Mouse (Mus musculus): Measurements from ENCODE around the gene Specc1l. TPM values are rescaled to one million over a fixed set of nuclear protein-coding genes. Genes with fewer than 3 reads are reported as not detected.
A peak's percentile ranks its signal among the peaks of the same experiment; 100 is the strongest.

Gene Specc1l
- polyA plus RNA-seq, 1 experiment, result 5.2 TPM

DNA sequence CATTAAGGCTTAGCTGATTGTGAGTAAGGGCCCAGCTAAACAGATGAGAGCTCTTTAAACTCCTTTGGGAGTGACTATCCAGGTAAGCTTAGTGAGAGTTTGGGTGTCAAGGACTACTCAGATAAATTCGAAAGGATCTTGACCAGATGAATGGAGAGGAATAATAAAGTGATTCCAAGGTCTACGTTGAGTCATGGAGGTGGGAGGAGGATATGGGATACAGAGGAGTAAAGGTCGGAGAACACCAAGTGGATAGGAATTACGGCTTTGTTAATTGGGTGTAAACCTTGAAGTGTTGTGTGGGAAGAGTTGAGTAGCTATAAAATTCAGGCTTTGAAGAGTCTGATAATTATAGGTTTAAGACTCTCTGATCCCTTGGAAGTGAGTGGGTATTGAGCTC is 5.7 kb upstream of the Specc1l start:
- no peak for TF ChIP-seq GATA1 (IDR thresholded peaks at IDR 0.05; ENCODE audit: low read length)

DNA sequence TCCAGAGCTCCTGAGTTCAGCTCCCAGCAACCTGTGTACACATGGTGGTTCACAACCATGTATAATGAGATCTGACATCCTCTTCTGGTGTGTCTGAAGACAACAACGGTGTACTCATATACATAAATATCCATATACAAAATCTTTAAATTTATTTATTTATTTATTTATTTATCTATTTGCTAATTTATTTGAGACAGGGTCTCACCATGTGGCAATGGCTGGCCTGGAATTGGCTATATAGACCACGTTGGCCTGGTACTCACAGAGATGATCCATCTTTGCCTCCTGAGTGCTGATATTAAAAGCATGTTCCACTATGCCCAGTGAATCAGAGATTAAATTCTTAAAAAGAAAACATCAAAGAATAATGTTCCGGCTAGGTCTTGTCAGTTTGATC is 1.0 kb upstream of the Specc1l start:
- no peak for TF ChIP-seq GATA1 (IDR thresholded peaks at IDR 0.05; ENCODE audit: low read length)

DNA sequence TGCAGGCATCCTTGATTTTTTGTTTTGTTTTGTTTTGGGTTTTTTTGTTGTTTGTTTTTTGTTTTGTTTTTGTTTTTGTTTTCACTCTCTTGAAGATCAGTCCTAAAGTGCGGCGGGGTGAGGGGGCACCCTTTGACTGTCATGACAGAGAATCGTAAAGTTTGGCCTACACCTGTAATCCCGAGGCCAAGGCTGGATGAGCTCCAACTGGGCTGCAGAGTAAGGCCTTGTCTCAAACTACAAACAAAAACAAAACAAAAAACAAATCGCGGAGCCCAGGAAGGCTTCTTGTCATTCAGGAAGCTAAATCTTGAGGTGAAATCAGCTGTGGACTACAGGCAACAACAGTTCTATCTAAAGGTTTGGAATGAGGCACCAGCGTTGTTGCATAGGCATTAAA is 1.1 kb downstream of the Specc1l start:
- no peak for TF ChIP-seq GATA1 (IDR thresholded peaks at IDR 0.05; ENCODE audit: low read length)

DNA sequence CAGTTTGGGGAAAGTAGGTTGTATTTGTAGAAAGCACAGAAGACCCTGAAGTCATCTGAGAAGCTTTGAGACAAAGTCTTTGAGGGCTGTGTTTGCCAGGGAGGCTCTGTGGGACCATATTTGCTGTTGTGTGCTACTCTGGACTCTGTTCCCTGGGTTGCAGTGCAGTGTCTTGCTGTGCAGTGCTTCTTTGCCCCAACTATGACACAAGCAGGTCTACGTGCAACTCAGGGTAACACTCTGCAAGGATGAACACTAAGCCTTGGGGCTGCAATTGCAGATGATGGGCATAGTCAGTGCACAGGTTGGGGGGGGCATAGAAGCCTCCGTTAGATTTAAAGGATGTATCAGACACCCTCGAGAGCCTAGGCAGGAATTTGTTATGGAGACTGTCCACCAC is 8.8 kb downstream of the Specc1l start:
- no peak for TF ChIP-seq GATA1 (IDR thresholded peaks at IDR 0.05; ENCODE audit: low read length)

DNA sequence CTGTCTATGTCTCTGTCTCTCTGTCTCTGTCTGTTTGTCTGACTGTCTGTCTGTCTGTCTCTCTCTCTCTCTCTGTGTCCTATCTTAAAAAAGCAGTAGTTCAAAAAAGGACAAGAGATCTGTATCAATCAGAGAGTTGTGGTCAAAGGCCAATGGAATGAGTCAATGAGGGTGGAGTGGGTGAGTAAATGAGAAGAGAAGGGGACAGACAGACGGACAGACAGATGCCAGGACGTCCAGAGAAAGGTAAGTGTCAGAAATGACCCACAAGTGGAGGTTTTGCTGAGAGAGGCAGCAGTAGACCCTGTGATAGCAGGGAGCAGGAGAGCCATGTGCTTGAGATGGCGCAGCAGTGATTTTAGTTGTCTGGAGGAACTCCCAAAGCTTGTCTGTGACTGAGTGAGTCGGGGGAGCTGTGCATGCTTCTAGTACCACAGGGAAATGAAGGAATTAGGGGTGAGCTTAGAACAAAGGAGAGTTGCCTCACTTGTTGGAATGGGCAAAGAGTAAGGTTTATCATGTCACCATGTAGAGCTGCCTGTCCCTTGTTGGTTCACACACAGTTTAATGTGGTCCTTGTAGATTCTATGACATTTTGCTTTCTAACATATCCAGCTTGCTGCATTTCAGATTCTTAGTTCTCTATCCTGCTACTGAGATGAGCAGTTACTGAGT is 10.2 kb downstream of the Specc1l start:
- no peak for TF ChIP-seq GATA1 (IDR thresholded peaks at IDR 0.05; ENCODE audit: low read length)

DNA sequence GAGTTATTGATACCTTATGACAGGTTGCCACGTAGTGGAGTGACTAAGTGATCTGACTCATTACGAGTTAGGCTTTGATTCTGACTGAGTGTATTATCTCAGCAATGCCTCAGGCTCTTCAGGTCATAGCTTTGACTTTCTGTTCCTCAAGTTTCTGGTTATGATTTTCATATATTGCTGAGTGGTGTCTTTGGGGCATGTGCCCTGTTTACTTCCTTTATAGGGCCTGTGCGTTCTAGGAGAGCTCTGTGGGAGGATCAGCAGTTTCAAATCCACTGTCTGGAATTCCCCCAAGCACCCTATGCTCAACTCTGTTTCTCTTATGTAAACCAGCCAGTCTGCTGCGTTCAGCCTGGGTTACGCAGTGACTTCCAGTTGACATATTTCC is 10.7 kb downstream of the Specc1l start:
- no peak for TF ChIP-seq GATA1 (IDR thresholded peaks at IDR 0.05; ENCODE audit: low read length)

DNA sequence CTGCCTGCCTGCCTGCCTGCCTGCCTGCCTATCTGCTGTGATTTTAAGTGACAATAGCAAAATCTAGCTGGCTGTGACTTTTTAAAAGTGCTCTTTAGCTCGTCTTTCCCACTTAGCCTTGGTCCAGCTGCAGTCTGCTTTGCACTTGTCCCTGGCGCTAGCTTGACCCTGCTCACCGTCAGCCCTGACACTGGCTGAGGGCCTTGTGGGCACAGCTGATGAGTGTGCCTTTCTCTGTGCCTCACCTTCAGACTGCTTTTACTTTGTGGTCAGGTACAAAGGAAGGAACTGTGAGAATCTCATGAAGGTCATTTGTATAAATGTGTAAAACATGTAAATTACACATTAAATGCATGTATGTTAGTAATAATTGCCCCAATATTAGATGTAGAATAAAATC is 12.3 kb downstream of the Specc1l start:
- TF ChIP-seq GATA1 (IDR thresholded peaks at IDR 0.05; ENCODE audit: low read length), result no peak

DNA sequence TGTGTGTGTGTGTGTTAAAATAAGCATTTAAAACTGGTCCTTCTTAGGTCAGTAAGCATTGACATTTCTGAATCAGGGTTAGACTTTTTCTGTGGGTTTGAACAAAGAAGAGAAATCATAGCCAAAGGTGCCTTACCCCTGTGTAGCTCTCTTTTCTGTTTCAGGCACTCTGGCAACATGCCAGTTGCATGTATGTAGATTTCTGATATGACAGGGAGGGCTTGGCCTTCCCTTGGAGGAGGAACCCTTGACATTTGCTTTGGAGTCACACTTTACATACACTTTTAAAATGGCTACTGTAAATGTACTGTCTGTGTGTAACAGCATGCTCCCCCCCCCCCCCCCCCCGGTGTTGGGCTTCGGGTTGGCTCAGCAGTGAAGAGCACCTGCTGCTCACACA is 12.8 kb downstream of the Specc1l start:
- no peak for TF ChIP-seq GATA1 (IDR thresholded peaks at IDR 0.05; ENCODE audit: low read length)

DNA sequence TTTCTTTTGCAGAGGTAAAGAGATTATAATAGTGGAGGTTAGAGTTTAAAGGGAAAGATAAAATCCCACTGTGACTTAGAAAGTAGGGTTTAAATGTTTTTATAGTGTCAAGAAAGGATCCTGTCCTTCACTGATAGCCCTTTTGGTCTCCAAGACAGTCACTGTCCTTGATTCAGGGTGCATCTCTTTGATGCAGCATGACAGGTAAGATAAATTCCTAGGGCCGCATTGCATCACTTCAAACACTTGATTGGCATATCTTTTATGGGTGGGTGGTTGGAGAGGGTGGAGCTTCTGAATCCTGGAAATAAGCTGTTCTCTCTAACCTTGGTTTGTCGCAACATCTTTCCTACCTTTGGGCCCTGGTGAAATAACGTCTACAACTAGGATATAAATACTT is 15.5 kb downstream of the Specc1l start:
- peak; percentile 2 for TF ChIP-seq GATA1 (IDR thresholded peaks at IDR 0.05; ENCODE audit: low read length)

DNA sequence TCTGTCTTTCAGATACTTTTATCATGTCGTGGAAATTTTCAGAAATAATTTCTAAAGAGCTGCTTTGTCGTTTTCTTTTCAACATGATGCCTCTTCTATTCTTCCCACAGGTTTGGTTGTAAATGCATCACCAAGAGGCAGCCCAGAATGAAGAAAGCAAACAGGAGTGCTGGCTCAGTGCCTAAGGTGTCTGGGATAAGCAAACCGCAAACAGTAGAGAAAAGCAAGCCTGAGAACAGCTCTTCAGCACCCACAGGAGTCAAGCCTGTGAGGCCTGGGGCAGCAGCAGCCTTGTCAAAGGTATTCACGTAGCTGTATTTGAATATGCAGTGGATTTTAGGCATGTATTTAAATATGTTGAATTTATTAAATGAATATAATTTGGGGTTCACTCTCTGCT is 18.7 kb downstream of the Specc1l start:
- no peak for TF ChIP-seq GATA1 (IDR thresholded peaks at IDR 0.05; ENCODE audit: low read length)

DNA sequence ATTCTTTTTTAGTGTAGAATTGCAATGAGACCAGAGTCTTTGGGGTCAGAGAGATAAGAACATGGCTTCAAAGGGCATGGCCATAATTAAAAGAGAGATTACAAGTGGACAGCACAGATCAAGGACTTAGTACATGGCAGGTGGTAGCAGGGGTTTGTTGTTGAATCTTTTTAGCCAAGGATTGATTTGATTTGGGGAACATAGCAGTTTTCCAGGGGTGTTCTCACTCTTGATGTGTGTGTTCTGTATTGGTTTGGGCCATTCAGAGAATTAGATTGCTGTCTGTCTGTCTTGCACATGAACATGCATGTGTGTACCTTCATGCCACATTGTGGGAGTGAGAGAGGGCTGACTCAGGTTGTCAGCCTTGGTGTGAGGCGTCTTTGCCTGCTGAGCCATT is 20.0 kb downstream of the Specc1l start:
- no peak for TF ChIP-seq GATA1 (IDR thresholded peaks at IDR 0.05; ENCODE audit: low read length)

DNA sequence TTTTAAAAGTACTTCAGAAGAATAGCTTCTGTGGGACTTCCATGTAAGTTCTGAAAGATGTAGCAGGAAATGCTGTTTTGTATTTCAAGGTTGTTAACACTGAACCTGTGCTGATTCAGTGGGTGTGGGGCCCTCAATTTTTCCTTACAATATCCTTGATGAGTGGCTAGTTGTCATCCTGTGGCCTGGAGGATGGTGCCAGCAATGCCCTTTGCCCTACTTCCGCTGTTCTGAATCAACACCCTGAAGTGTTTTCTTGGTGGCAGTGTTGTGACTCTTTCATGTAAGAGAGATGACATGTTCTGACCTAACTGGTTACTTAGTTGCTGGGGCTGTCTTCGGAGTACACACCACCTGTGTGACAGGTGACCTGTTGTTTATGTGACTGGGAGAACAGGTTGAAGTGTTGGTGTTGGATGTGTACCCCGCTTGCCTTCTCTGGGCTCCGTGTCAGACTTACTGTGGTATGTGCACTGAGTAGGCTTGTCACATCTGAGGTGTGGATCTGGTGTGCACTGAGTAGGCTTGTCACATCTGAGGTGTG is 20.8 kb downstream of the Specc1l start:
- TF ChIP-seq GATA1 (IDR thresholded peaks at IDR 0.05; ENCODE audit: low read length), result no peak

DNA sequence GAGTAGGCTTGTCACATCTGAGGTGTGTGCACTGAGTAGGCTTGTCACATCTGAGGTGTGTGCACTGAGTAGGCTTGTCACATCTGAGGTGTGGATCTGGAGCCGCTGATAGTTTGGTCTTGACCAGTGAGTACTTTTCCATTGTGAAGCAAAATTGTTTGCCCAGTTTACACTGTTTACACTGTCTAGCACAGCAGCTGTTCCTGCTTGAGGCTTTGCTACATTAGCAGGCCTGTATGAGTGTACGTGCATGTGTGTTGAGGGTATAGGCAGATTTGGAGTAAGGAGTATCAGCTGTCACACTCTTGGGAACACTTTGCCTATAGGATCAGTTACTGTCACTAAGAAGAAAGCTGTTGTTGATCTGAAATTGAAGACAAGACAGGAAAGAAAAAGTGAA is 21.6 kb downstream of the Specc1l start:
- no peak for TF ChIP-seq GATA1 (IDR thresholded peaks at IDR 0.05; ENCODE audit: low read length)

DNA sequence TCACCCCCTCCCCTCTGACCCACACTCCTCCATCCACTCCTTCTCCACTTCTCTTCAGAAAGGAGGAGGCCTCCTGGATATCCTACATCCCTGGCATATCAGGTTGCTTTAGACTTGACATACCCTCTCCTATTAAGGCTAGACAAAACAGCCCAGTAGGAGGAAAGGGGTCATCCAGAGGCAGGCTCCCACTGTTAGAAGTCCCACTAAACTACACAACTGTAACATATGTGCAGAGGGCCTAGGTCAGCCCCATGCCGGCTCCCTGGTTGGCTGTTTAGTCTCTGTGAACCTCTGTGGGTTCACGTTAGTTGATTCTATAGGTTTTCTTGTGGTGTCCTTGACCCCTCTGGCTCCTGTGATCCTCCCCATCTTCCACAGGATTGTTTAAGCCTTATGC is 23.9 kb downstream of the Specc1l start:
- TF ChIP-seq GATA1 (IDR thresholded peaks at IDR 0.05; ENCODE audit: low read length), result no peak

DNA sequence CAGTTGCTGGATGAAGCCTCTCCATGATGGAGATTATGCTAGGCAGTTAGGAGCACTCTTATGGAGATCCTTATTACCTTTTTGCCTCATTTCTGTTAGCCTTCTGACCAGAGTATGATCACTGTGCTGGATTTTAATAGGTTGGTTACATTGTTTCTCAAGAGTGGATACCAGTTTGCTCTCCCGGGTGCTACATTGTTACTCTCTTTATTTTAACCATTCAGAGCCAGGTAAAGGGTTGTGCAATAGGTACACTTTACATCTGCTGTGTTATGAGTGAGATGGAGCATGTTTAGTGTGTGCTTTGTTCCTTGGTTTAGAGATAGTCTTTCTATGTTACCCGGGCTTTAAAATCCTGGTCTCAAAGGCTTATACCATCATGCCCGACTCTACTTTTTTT is 24.3 kb downstream of the Specc1l start:
- TF ChIP-seq GATA1 (IDR thresholded peaks at IDR 0.05; ENCODE audit: low read length), result no peak

DNA sequence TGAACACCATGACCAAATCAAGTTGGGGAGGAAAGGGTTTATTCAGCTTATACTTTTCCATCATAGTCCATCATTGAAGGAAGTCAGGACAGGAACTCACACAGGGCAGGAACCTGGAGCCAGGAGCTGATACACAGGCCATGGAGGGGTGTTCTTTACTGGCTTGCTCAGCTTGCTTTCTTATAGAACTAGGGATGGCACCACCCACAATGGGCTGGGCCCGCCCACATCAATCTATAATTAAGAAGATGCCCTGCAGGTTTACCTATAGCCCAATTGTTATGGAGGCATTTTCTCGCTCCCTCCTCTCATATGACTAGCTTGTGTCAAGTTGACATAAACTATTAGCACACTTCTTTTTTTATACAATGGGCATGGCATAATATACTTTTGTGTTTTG is 25.3 kb downstream of the Specc1l start:
- no peak for TF ChIP-seq GATA1 (IDR thresholded peaks at IDR 0.05; ENCODE audit: low read length)

DNA sequence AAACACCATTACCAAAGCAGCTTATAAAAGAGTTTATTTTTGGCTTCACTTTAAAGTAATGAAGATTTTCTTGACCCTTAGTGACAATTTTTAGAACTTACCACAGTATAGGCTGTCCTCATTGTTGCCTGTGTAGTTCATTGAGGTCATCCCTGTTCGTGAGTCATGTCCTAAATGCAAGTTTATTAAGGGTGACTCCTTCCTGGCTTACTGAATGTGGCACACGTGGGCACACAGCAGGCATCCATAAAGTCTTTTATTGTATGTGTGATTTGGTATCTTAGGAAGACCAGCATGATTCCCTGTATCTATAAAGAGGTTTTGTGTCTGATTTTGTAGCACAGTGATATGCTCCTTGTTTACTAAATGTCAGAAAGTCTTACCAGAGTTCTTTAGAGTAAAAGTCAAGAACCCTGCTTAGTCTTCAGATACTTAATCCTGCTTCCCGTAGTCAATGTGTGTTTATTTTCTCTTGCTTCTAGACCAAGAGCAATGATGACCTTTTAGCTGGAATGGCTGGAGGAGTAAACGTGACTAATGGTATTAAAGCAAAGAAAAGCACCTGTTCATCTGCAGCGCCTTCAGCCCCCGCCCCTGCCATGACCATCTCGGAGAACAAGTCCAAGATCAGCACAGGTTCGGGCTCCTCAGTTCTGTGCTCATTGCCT is 28.8 kb downstream of the Specc1l start:
- TF ChIP-seq GATA1 (IDR thresholded peaks at IDR 0.05; ENCODE audit: low read length), result no peak
